ENCODE assay signal across 9 mouse cellular contexts in the genomic region with DNA sequence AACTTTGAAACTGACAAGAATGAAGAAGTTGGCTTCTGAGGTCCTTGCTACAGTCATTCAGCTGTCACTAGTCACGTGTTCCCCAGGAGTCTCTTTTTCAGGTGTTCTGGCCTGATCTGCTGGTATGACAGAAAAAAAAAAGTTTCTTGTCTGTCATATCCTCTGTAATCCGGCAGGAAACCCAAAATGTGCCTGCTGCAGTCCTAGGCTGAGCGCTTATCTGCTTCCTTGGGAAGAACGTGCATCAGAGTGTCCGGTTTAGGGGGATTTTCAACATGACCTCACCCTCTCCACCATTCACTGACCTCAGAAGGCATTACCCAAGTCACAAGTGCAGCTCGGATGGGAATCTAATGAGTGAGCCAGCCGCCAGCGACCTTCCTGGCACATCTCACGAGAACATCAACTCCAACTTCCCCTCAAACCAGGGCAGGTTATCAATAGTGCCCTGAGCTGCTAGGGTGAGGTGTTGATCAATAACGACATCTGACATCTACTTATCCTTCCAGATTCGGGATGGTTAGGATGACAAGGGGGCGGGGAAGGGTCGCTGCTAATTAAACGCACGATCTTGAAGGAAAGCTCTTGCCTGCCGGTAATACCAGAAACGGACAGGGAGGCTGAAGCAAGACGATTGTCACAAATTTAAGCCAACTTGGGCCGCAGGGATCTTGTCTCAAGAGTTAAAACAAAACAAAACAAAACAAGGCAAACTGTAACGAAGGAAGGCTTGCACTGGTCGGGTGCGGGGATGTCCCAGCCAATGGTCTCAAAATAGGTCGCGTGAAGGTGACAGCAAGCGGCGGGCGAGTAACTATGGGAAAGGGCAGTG. TPM values are rescaled to one million over a fixed set of nuclear protein-coding genes. Genes with fewer than 3 reads are reported as not detected.
DNase-seq lines count a peak whose midpoint lies in the region; ATAC-seq and TF ChIP-seq lines count a peak whose summit lies in the region.
"Had no signal": no experiment of that assay in that cellular context is flagged by ENCODE, and none has a peak within 500 bp of the region (broad histone marks: within the 10 kb centered on the region; RNA-seq: fewer than 3 reads in every experiment).

No protein-coding gene starts in this region.

- peak overlapping the region; percentile 82 for H3K27ac ChIP-seq in cortical plate, adult 2 months (ENCODE audit: insufficient read depth, low read length)
- peak overlapping the region; percentile 73 for H3K27ac ChIP-seq in kidney, embryonic 14.5 days (ENCODE audit: low read depth, low read length)
- H3K27ac ChIP-seq in stomach, postnatal 0 days (replicated peaks), result peak overlapping the region; percentile 88

- H3K27me3 ChIP-seq in kidney, embryonic 14.5 days (ENCODE audit: control insufficient read depth, insufficient read depth, low read length), result no peaks in the 10 kb centered on the region
- H3K27me3 ChIP-seq in megakaryocyte, embryonic 14.5 days (replicated peaks), result no peaks in the 10 kb centered on the region
- H3K27me3 ChIP-seq in stomach, postnatal 0 days (ENCODE audit: control insufficient read depth, insufficient read depth, low read length), result no peaks in the 10 kb centered on the region

- TF ChIP-seq CTCF in cortical plate, adult 2 months (IDR thresholded peaks at IDR 0.05; ENCODE audit: extremely low read depth, insufficient read depth, low read length), result no peak
- no peak for TF ChIP-seq CTCF in stomach, postnatal 0 days (IDR thresholded peaks at IDR 0.05; ENCODE audit: low read depth)

- peak overlapping the region; percentile 75 for H3K4me2 ChIP-seq in kidney, embryonic 14.5 days (replicated peaks; ENCODE audit: low read depth, low read length)
- peak overlapping the region; percentile 81 for H3K4me2 ChIP-seq in stomach, postnatal 0 days (replicated peaks; ENCODE audit: low read depth)

- no peaks in the 10 kb centered on the region for H3K9me3 ChIP-seq in kidney, embryonic 14.5 days (ENCODE audit: control insufficient read depth, low read length)
- H3K9me3 ChIP-seq in megakaryocyte, embryonic 14.5 days, result no peaks in the 10 kb centered on the region
- H3K9me3 ChIP-seq in stomach, postnatal 0 days (ENCODE audit: control insufficient read depth, low read length), result no peaks in the 10 kb centered on the region

- H3K9ac ChIP-seq in kidney, embryonic 14.5 days (ENCODE audit: low read depth, low read length), result peak overlapping the region; percentile 91
- H3K9ac ChIP-seq in stomach, postnatal 0 days (ENCODE audit: low read length), result peak overlapping the region; percentile 84

- DNase-seq in ovary, postnatal 10 days (ENCODE audit: low spot score), result peak; percentile 75
- no peak for DNase-seq in ovary, postnatal 36 days (ENCODE audit: low spot score)
- peak; percentile 53 to 68 for DNase-seq in heart, adult 9 months (ENCODE audit: low spot score in 2 of 2)
- no peak for DNase-seq in stomach, postnatal 0 days (ENCODE audit: low spot score)
- DNase-seq in urinary bladder, postnatal 25 days (ENCODE audit: low spot score), result no peak

- no peak for TF ChIP-seq EP300 in stomach, postnatal 0 days (optimal IDR thresholded peaks at IDR 0.05)

- no peak for TF ChIP-seq POLR2A in cortical plate, adult 2 months (IDR thresholded peaks at IDR 0.05; ENCODE audit: extremely low read depth, insufficient read depth, low read length)

- H3K4me3 ChIP-seq in cortical plate, adult 2 months (ENCODE audit: insufficient read depth, low read length), result peak overlapping the region; percentile 97
- H3K4me3 ChIP-seq in kidney, embryonic 14.5 days (ENCODE audit: low read length), result peak overlapping the region; percentile 94
- H3K4me3 ChIP-seq in megakaryocyte, embryonic 14.5 days (replicated peaks), result peak overlapping the region; percentile 97
- peak overlapping the region; percentile 90 for H3K4me3 ChIP-seq in stomach, postnatal 0 days (ENCODE audit: low read depth, low read length)

- H3K4me1 ChIP-seq in cortical plate, adult 2 months (ENCODE audit: control insufficient read depth, insufficient read depth, low read length), result peaks cover 14% of the 10 kb centered on the region
- peaks cover 19% of the 10 kb centered on the region; the same call in 1 of the 2 replicates for H3K4me1 ChIP-seq in kidney, embryonic 14.5 days (ENCODE audit: control insufficient read depth, insufficient read depth, low read length)
- peaks cover 79% of the 10 kb centered on the region for H3K4me1 ChIP-seq in megakaryocyte, embryonic 14.5 days
- peaks cover 17% of the 10 kb centered on the region for H3K4me1 ChIP-seq in stomach, postnatal 0 days (replicated peaks; ENCODE audit: control insufficient read depth, insufficient read depth)

- H3K36me3 ChIP-seq in kidney, embryonic 14.5 days (ENCODE audit: control insufficient read depth, insufficient read depth, low read length), result peaks cover 16% of the 10 kb centered on the region; the same call in 1 of the 2 replicates
- H3K36me3 ChIP-seq in megakaryocyte, embryonic 14.5 days (replicated peaks; ENCODE audit: low read length), result peaks cover 38% of the 10 kb centered on the region
- no peaks in the 10 kb centered on the region for H3K36me3 ChIP-seq in stomach, postnatal 0 days (ENCODE audit: control insufficient read depth, insufficient read depth, low read length)

- WGBS in kidney, embryonic 14.5 days, result 6% methylated on average over 27 of the region's 27 CpGs
- 9% methylated on average over 26 of the region's 27 CpGs for WGBS in stomach, postnatal 0 days

- peak; percentile 21 for ATAC-seq in kidney, embryonic 14.5 days (ENCODE audit: low FRiP score, low TSS enrichment)
- no peak; the same call in 1 of the 2 replicates for ATAC-seq in stomach, postnatal 0 days (ENCODE audit: low FRiP score, low TSS enrichment)

RNA-seq across cellular contexts. Expression of gene Gna13, which starts 0.8 kb away (rescaled TPM):
- 35.5 and 37.0 TPM in 2 replicates for polyA plus RNA-seq in cortical plate, adult 2 months (2012; rRNA removed)
- polyA plus RNA-seq in kidney, embryonic 14.5 days (2014; fragmentation: Nextera tagmentation; extraction: Ambion mirVana), result 19.0 and 31.0 TPM in 2 replicates
- polyA plus RNA-seq in megakaryocyte, embryonic 14.5 days (2012; ENCODE audit: insufficient read depth, low replicate concordance), result 42.6 and 60.8 TPM in 2 replicates
- polyA plus RNA-seq in stomach, postnatal 0 days (2015; fragmentation: Nextera tagmentation; extraction: Ambion mirVana), result 46.5 and 49.5 TPM in 2 replicates

RNA-seq across cellular contexts. Expression of gene 9930022D16Rik, which starts 51.9 kb away (rescaled TPM):
- polyA plus RNA-seq in cortical plate, adult 2 months (2012; rRNA removed), result 0.04 and 0.06 TPM in 2 replicates
- not detected in 2 replicates for polyA plus RNA-seq in kidney, embryonic 14.5 days (2014; fragmentation: Nextera tagmentation; extraction: Ambion mirVana)
- polyA plus RNA-seq in megakaryocyte, embryonic 14.5 days (2012; ENCODE audit: insufficient read depth, low replicate concordance), result not detected in 2 replicates
- not detected in 2 replicates for polyA plus RNA-seq in stomach, postnatal 0 days (2015; fragmentation: Nextera tagmentation; extraction: Ambion mirVana)
- polyA plus RNA-seq: gonadal fat pad, adult 2 months had no signal

Comparison
In these comparisons a context has a peak if more than half of its experiments do, and no peak if none do; other contexts are left out.
1. DNase-seq: peak in ovary, postnatal 10 days (single experiment) and heart, adult 9 months (2 of 2); none in ovary, postnatal 36 days (single experiment), stomach, postnatal 0 days (single experiment) and urinary bladder, postnatal 25 days (single experiment).
2. Peak in every context shown above with its lines, with median percentiles within 50 percentile points of each other: H3K27ac ChIP-seq and H3K4me3 ChIP-seq.